Mouse (Mus musculus) heart, postnatal 0 days (tissue): ENCODE data around the gene Triml1.

Source experiments
- CTCF ChIP-seq: IDR thresholded peaks from 2 replicates; pipeline ENCODE4 v1.5.1; 2016; ENCODE audit warnings: antibody characterized with exemption, control low read depth, low read depth
- EP300 ChIP-seq: IDR thresholded peaks from 2 replicates; pipeline ENCODE4 v1.6.1; 2016; ENCODE audit warnings: antibody characterized with exemption, low read depth

GRCm38 (mm10) chr8:43141386-43141785, at the start of gene Triml1:
- TF ChIP-seq CTCF: no peak
- no peak for TF ChIP-seq EP300
